Mouse (Mus musculus) lung, postnatal 0 days (tissue): ENCODE data around the gene Elf2. TPM values are rescaled to one million over a fixed set of nuclear protein-coding genes. Genes with fewer than 3 reads are reported as not detected.

Experiments
- ATAC-seq: fragments of 200-750 bp; cut with Nextera tagmentation; 2 replicates; pipeline ENCODE4 v1.8.0; 2017; ENCODE audit warnings: moderate library complexity
- DNase-seq: peaks from one replicate; pipeline ENCODE4 v3.0.0-alpha.2; 2016; ENCODE audit warnings: low spot score
- H3K27ac ChIP-seq: fragments of 300-500 bp; sonication (generic); 2 replicates; pipeline ENCODE4 v1.5.1; 2014; ENCODE audit warnings: antibody characterized with exemption, mild to moderate bottlenecking, low read length, mixed read lengths
- H3K27me3 ChIP-seq: fragments of 300-500 bp; sonication (generic); replicated peaks from 2 replicates; pipeline ENCODE4 v1.6.1; 2014; ENCODE audit warnings: low read length, mixed read lengths; ENCODE audit not compliant: insufficient read depth
- H3K36me3 ChIP-seq: fragments of 300-500 bp; sonication (generic); 2 replicates; pipeline ENCODE4 v1.6.1; 2014; ENCODE audit warnings: low read length, mixed read lengths; ENCODE audit not compliant: insufficient read depth
- H3K4me1 ChIP-seq: fragments of 300-500 bp; sonication (generic); 2 replicates; pipeline ENCODE4 v1.6.1; 2014; ENCODE audit warnings: antibody characterized with exemption, low read depth, low read length, mixed read lengths; ENCODE audit not compliant: insufficient read depth
- H3K4me2 ChIP-seq: fragments of 300-500 bp; sonication (generic); replicated peaks from 2 replicates; pipeline ENCODE4 v1.6.1; 2014; ENCODE audit warnings: low read depth, mild to moderate bottlenecking, low read length, moderate library complexity, mixed read lengths
- H3K4me3 ChIP-seq: fragments of 300-500 bp; sonication (generic); 2 replicates; pipeline ENCODE4 v1.5.1; 2014; ENCODE audit warnings: low read depth, low read length
- H3K9ac ChIP-seq: fragments of 300-500 bp; sonication (generic); replicated peaks from 2 replicates; pipeline ENCODE4 v1.6.1; 2014; ENCODE audit warnings: low read depth, mild to moderate bottlenecking
- H3K9me3 ChIP-seq: fragments of 300-500 bp; sonication (generic); 2 replicates; pipeline ENCODE4 v1.6.1; 2016; ENCODE audit warnings: low read length, mixed read lengths
- CTCF ChIP-seq: IDR thresholded peaks from 2 replicates; pipeline ENCODE4 v1.5.1; 2016; ENCODE audit warnings: antibody characterized with exemption, mild to moderate bottlenecking
- EP300 ChIP-seq: IDR thresholded peaks from 2 replicates; pipeline ENCODE4 v1.6.1; 2016; ENCODE audit warnings: antibody characterized with exemption, mild to moderate bottlenecking, control low read depth
- WGBS: fragments of 180-500 bp; shearing (Covaris S2); extraction: QIAGEN DNeasy Blood & Tissue Kit; methylation state at CpG from one replicate; pipeline ENCODE4 v1.1.7; 2014; 5-methylcytosine and 5-hydroxymethylcytosine counted together
- polyA plus RNA-seq: library from polyadenylated mRNA; unstranded; fragments of >200 nt; fragmentation: Nextera tagmentation; extraction: Ambion mirVana; gene quantifications from 2 replicates; pipeline ENCODE4 v1.2.1, GENCODE M21; 2015

Elf2 gene
- polyA plus RNA-seq, 1 experiment from 2014 or later: 55.8 TPM

- Histone ChIP-seq H3K9me3 (no peaks in the 10 kb centered on the region), H3K9ac (peak overlapping the region; percentile 94), H3K4me3 (peak overlapping the region; percentile 99), H3K27ac (peak overlapping the region; percentile 99), H3K4me1 (peaks cover 7% of the 10 kb centered on the region; the same call in 1 of the 2 replicates), H3K27me3 (no peaks in the 10 kb centered on the region), H3K36me3 (no peaks in the 10 kb centered on the region), H3K4me2 (peak overlapping the region; percentile 62)
- ATAC-seq: peak; percentile 47
- TF ChIP-seq EP300: no peak
- no peak for TF ChIP-seq CTCF
- under 1% methylated on average over 45 of the region's 93 CpGs for WGBS
- peak; percentile 70 for DNase-seq
These were observed 63.9 kb downstream of the Elf2 start for GRCm38 (mm10) chr3:51276421-51277111.

- peak overlapping the region; percentile 99 for H3K27ac ChIP-seq
- peaks cover 10% of the 10 kb centered on the region; the same call in 1 of the 2 replicates for H3K4me1 ChIP-seq
- H3K4me2 ChIP-seq: peak overlapping the region; percentile 62
- peak overlapping the region; percentile 94 for H3K9ac ChIP-seq
- no peaks in the 10 kb centered on the region for H3K9me3 ChIP-seq
- H3K4me3 ChIP-seq: peak overlapping the region; percentile 99
- no peak for TF ChIP-seq CTCF
- TF ChIP-seq EP300: peak; percentile 73; the same call in 1 of the 2 replicates
- ATAC-seq: peak; percentile 96
- 0% methylated on average over 31 of the region's 33 CpGs for WGBS
- no peaks in the 10 kb centered on the region for H3K36me3 ChIP-seq
- H3K27me3 ChIP-seq: no peaks in the 10 kb centered on the region
- DNase-seq: peak; percentile 100
These were observed 64.5 kb downstream of the Elf2 start for GRCm38 (mm10) chr3:51275956-51276398.

- no peak for TF ChIP-seq CTCF
- TF ChIP-seq EP300: peak; percentile 76
- Histone ChIP-seq H3K4me1 (peaks cover 14% of the 10 kb centered on the region; the same call in 1 of the 2 replicates), H3K36me3 (no peaks in the 10 kb centered on the region), H3K27me3 (no peaks in the 10 kb centered on the region), H3K4me2 (peak overlapping the region; percentile 22; the same call in 1 of the 2 replicates), H3K27ac (peak overlapping the region; percentile 69), H3K4me3 (no peak overlapping the region), H3K9me3 (no peaks in the 10 kb centered on the region), H3K9ac (no peak overlapping the region)
- ATAC-seq: peak; percentile 95
- DNase-seq: peak; percentile 80
- WGBS: 28% methylated on average over 12 of the region's 12 CpGs
These were observed 70.2 kb downstream of the Elf2 start for GRCm38 (mm10) chr3:51270069-51270817.

GRCm38 (mm10) chr3:51268434-51268833, 72.0 kb downstream of the Elf2 start:
- Histone ChIP-seq H3K9ac (no peak overlapping the region), H3K36me3 (no peaks in the 10 kb centered on the region), H3K27ac (no peak overlapping the region), H3K27me3 (no peaks in the 10 kb centered on the region), H3K9me3 (no peaks in the 10 kb centered on the region), H3K4me2 (no peak overlapping the region), H3K4me1 (peaks cover 10% of the 10 kb centered on the region; the same call in 1 of the 2 replicates), H3K4me3 (no peak overlapping the region)
- no peak for DNase-seq
- 68% methylated on average over 12 of the region's 12 CpGs for WGBS
- no peak for TF ChIP-seq EP300
- TF ChIP-seq CTCF: no peak
- ATAC-seq: no peak

GRCm38 (mm10) chr3:51262942-51263341, 77.5 kb downstream of the Elf2 start:
- H3K36me3 ChIP-seq: peaks cover 26% of the 10 kb centered on the region
- no peak overlapping the region for H3K27ac ChIP-seq
- H3K4me1 ChIP-seq: no peaks in the 10 kb centered on the region
- WGBS: 65% methylated on average over 8 of the region's 8 CpGs
- H3K27me3 ChIP-seq: no peaks in the 10 kb centered on the region
- H3K4me3 ChIP-seq: no peak overlapping the region
- ATAC-seq (no peak), DNase-seq (no peak)
- H3K9me3 ChIP-seq: no peaks in the 10 kb centered on the region
- TF ChIP-seq CTCF: no peak
- no peak for TF ChIP-seq EP300
- no peak overlapping the region for H3K4me2 ChIP-seq
- no peak overlapping the region for H3K9ac ChIP-seq

- Histone ChIP-seq H3K4me2 (no peak overlapping the region), H3K9me3 (no peaks in the 10 kb centered on the region), H3K27ac (no peak overlapping the region), H3K36me3 (peaks cover 43% of the 10 kb centered on the region), H3K4me1 (no peaks in the 10 kb centered on the region), H3K4me3 (no peak overlapping the region), H3K9ac (no peak overlapping the region), H3K27me3 (no peaks in the 10 kb centered on the region)
- 91% methylated on average over 5 of the region's 5 CpGs for WGBS
- ATAC-seq (no peak), DNase-seq (no peak)
- no peak for TF ChIP-seq CTCF
- TF ChIP-seq EP300: no peak
These were observed 82.4 kb downstream of the Elf2 start for GRCm38 (mm10) chr3:51258070-51258469.
